Mouse (Mus musculus) midbrain, embryonic 10.5 days (tissue): ENCODE results near the gene Apbb1ip. TPM values are rescaled to one million over a fixed set of nuclear protein-coding genes. Genes with fewer than 3 reads are reported as not detected.

Experiments
- DNase-seq: peaks from one replicate; pipeline ENCODE4 v3.0.0-alpha.2; 2017; ENCODE audit warnings: low spot score
- H3K27ac ChIP-seq: fragments of 300-500 bp; sonication (generic); replicated peaks from 2 replicates; pipeline ENCODE4 v1.5.1; 2016; ENCODE audit warnings: mild to moderate bottlenecking
- H3K27me3 ChIP-seq: fragments of 300-500 bp; sonication (generic); 2 replicates; pipeline ENCODE4 v1.6.1; 2016; ENCODE audit warnings: low read depth, mild to moderate bottlenecking; ENCODE audit not compliant: poor library complexity, severe bottlenecking
- H3K36me3 ChIP-seq: fragments of 300-500 bp; sonication (generic); 2 replicates; pipeline ENCODE4 v1.6.1; 2016; ENCODE audit warnings: mild to moderate bottlenecking, moderate library complexity
- H3K4me1 ChIP-seq: fragments of 300-500 bp; sonication (generic); 2 replicates; pipeline ENCODE4 v1.6.1; 2016
- H3K4me3 ChIP-seq: fragments of 300-500 bp; sonication (generic); 2 replicates; pipeline ENCODE4 v1.5.1; 2016; ENCODE audit warnings: mild to moderate bottlenecking, moderate library complexity
- H3K9me3 ChIP-seq: fragments of 300-500 bp; sonication (generic); replicated peaks from 2 replicates; pipeline ENCODE4 v1.6.1; 2016; ENCODE audit warnings: mild to moderate bottlenecking
- WGBS: fragments of 180-500 bp; shearing (Covaris S2); methylation state at CpG from one replicate; pipeline ENCODE4 v1.1.7; 2016; 5-methylcytosine and 5-hydroxymethylcytosine counted together
- polyA plus RNA-seq: library from polyadenylated mRNA; unstranded; fragments of >200 nt; fragmentation: Nextera tagmentation; extraction: Ambion mirVana; gene quantifications from 2 replicates; pipeline ENCODE4 v1.2.1, GENCODE M21; 2016

The Apbb1ip gene
- polyA plus RNA-seq, 1 experiment from 2014 or later = 1.1 TPM

- Histone ChIP-seq H3K4me3 (no peak overlapping the region), H3K9me3 (no peaks in the 10 kb centered on the region), H3K27me3 (peaks cover 31% of the 10 kb centered on the region), H3K27ac (no peak overlapping the region), H3K4me1 (peaks cover 14% of the 10 kb centered on the region), H3K36me3 (no peaks in the 10 kb centered on the region)
- no peak for DNase-seq
- WGBS = 92% methylated on average over 3 of the region's 3 CpGs
Observed at GRCm38 (mm10) chr2:22777757-22778156, 3.9 kb downstream of the Apbb1ip start.

DNA sequence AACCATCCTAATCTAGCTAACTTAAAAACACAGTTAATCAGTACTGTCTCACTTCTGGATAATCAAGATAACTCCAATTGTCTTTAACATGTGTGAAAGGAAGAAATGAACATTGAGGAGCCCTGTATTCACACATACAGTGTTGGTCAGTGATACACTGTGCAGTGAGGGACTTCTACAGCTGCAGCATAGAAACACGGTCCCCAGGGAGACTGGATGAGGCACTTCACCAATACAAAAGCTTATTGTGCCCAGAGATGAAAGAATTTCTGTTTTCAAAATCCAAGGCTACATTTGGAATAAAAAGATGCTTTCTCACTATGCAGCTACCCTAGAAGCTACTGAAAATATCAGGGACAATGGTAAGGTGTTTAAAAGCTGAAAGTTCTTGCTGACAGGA, 7.0 kb downstream of the Apbb1ip start:
- Histone ChIP-seq H3K4me3 (no peak overlapping the region), H3K27ac (no peak overlapping the region), H3K4me1 (no peaks in the 10 kb centered on the region), H3K36me3 (no peaks in the 10 kb centered on the region), H3K27me3 (no peaks in the 10 kb centered on the region), H3K9me3 (no peaks in the 10 kb centered on the region)
- WGBS = 70% methylated on average over 1 of the region's 1 CpGs
- DNase-seq = no peak

DNA sequence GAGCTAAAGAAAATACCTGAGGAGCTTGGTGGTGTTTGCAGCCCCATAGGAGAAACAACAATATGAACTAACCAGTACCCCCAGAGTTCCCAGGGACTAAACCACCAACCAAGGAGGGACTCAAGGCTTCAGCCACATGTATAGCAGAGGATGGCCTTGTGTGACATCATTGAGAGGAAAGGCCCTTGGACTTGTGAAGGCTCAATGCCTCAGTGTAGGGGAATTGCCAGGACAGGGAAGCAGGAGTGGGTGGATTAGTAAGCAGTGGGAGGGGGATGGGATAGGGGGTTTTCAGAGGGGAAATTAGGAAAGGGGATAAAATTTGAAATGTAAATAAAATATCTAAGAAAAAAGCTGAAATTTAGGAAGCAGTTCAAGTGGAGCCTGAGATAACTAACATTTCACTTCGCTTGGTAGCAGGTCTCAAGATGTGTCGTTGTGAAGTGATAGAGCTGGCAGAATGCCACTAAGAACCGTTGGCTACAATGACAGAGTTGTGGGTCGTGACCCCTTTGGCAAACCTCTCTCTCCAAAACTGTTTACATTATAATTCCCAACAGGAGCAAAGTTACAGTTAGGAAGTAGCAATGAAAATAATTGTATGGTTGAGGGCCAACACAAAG, 7.6 kb downstream of the Apbb1ip start:
- no peak overlapping the region for H3K4me3 ChIP-seq
- no peak for DNase-seq
- 80% methylated on average over 4 of the region's 4 CpGs for WGBS
- H3K36me3 ChIP-seq = no peaks in the 10 kb centered on the region
- H3K4me1 ChIP-seq = no peaks in the 10 kb centered on the region
- no peaks in the 10 kb centered on the region for H3K27me3 ChIP-seq
- no peaks in the 10 kb centered on the region for H3K9me3 ChIP-seq
- H3K27ac ChIP-seq = no peak overlapping the region

- WGBS = 88% methylated on average over 3 of the region's 3 CpGs
- no peaks in the 10 kb centered on the region for H3K27me3 ChIP-seq
- no peaks in the 10 kb centered on the region for H3K9me3 ChIP-seq
- no peaks in the 10 kb centered on the region for H3K4me1 ChIP-seq
- no peak for DNase-seq
- no peak overlapping the region for H3K4me3 ChIP-seq
- no peak overlapping the region for H3K27ac ChIP-seq
- no peaks in the 10 kb centered on the region for H3K36me3 ChIP-seq
Observed at GRCm38 (mm10) chr2:22782057-22782456, 8.2 kb downstream of the Apbb1ip start.

- H3K9me3 ChIP-seq = no peaks in the 10 kb centered on the region
- 87% methylated on average over 2 of the region's 2 CpGs for WGBS
- no peak overlapping the region for H3K27ac ChIP-seq
- no peak overlapping the region for H3K4me3 ChIP-seq
- H3K36me3 ChIP-seq = no peaks in the 10 kb centered on the region
- H3K27me3 ChIP-seq = no peaks in the 10 kb centered on the region
- no peaks in the 10 kb centered on the region for H3K4me1 ChIP-seq
- no peak for DNase-seq
Observed at GRCm38 (mm10) chr2:22783137-22783638, 9.3 kb downstream of the Apbb1ip start.

- Histone ChIP-seq H3K27me3 (no peaks in the 10 kb centered on the region), H3K27ac (no peak overlapping the region), H3K36me3 (no peaks in the 10 kb centered on the region), H3K4me3 (no peak overlapping the region), H3K9me3 (no peaks in the 10 kb centered on the region), H3K4me1 (no peaks in the 10 kb centered on the region)
- no peak for DNase-seq
- 93% methylated on average over 3 of the region's 3 CpGs for WGBS
Observed at GRCm38 (mm10) chr2:22784186-22784585, 10.3 kb downstream of the Apbb1ip start.

DNA sequence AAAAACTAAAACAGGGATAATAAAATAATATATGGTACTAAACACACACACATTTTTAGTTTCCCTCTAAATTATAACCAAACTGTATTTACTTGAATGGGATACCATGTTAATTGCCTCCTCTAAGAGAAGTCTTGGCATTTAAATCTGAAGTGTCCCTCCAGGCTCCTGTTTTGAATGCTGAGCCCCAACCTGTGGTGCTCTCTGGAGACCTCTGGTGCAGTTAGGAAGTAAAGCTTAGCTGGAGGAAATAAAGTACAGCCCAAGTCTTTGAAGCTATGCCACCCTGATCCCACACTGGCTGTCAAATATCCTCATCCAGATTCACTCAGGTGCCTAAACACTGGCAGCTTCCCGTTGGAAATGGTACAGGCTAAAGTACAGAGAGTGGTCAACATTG, 10.9 kb downstream of the Apbb1ip start:
- DNase-seq = no peak
- 64% methylated on average over 1 of the region's 1 CpGs for WGBS
- no peak overlapping the region for H3K27ac ChIP-seq
- no peak overlapping the region for H3K4me3 ChIP-seq
- H3K27me3 ChIP-seq = no peaks in the 10 kb centered on the region
- no peaks in the 10 kb centered on the region for H3K36me3 ChIP-seq
- H3K4me1 ChIP-seq = no peaks in the 10 kb centered on the region
- no peaks in the 10 kb centered on the region for H3K9me3 ChIP-seq

DNA sequence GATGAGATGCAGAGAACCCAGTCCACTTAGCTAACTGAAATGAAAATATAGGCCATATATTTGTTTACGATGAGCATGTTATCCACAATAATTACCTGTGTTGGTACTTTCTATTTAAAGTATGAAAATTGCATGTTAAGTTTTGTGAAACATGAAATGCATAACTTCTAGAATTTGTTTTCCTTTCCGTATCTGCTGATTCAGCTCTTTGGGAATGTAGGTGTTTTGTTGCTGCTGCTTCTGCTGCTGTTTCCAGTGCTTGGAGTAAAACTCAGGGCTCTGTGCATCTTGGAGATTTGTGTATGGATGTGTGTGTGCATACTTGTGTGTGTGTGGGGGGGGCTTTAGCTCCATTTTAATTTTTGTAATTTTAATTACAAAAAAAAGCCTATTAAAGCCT, 14.8 kb downstream of the Apbb1ip start:
- no peak for DNase-seq
- 88% methylated on average over 2 of the region's 2 CpGs for WGBS
- Histone ChIP-seq H3K4me1 (no peaks in the 10 kb centered on the region), H3K4me3 (no peak overlapping the region), H3K36me3 (no peaks in the 10 kb centered on the region), H3K27ac (no peak overlapping the region), H3K27me3 (no peaks in the 10 kb centered on the region), H3K9me3 (no peaks in the 10 kb centered on the region)

GRCm38 (mm10) chr2:22789576-22789975, 15.7 kb downstream of the Apbb1ip start:
- Histone ChIP-seq H3K27ac (no peak overlapping the region), H3K36me3 (no peaks in the 10 kb centered on the region), H3K9me3 (no peaks in the 10 kb centered on the region), H3K27me3 (no peaks in the 10 kb centered on the region), H3K4me1 (no peaks in the 10 kb centered on the region), H3K4me3 (no peak overlapping the region)
- DNase-seq = no peak
- 76% methylated on average over 1 of the region's 1 CpGs for WGBS

DNA sequence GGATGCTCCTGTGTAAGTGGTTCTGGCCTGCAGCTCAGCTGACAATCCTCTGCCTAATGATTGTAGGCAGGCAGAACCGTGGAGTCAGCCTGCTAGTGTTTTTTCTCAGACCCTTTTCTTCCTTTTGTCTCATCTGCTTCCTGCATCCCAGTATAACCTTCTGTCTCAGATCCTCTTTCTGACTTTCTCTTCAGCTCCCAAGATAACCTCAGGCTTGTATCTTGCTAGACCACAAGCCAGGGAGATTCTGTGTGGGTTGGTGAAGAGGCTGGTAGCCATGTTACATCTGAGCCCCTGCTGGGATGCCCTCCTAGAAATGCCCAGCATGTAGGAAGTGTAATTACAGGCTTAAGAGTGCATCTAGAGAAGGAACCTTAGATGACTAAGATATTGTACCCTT, 16.5 kb downstream of the Apbb1ip start:
- no peak overlapping the region for H3K4me3 ChIP-seq
- WGBS = 80% methylated on average over 1 of the region's 1 CpGs
- H3K4me1 ChIP-seq = no peaks in the 10 kb centered on the region
- no peak overlapping the region for H3K27ac ChIP-seq
- H3K36me3 ChIP-seq = no peaks in the 10 kb centered on the region
- H3K9me3 ChIP-seq = peaks cover 5% of the 10 kb centered on the region; the same call in 1 of the 2 replicates
- DNase-seq = no peak
- no peaks in the 10 kb centered on the region for H3K27me3 ChIP-seq

DNA sequence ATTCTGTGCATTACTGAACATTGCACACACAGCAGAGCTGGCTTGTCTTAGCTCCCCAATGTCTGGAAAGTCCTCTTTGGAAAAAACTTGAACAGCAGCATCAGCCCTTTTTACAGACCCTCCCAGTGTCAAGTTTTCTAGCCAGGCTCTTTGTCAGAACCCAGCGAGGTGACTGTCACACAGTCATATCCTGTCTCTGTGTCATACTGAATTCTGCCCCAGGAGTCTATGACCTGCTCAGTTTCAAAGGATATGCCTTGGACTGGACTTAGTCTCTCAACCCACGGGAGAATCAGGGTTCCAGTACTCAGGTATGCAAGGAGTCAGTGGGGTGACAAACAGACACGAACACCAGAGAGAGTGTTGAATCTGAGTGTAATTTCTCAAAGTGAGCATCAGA, 21.2 kb downstream of the Apbb1ip start:
- DNase-seq = no peak
- Histone ChIP-seq H3K27me3 (no peaks in the 10 kb centered on the region), H3K9me3 (peaks cover 12% of the 10 kb centered on the region; the same call in 1 of the 2 replicates), H3K4me1 (no peaks in the 10 kb centered on the region), H3K4me3 (no peak overlapping the region), H3K27ac (no peak overlapping the region), H3K36me3 (no peaks in the 10 kb centered on the region)
- 79% methylated on average over 3 of the region's 3 CpGs for WGBS

- H3K4me1 ChIP-seq = no peaks in the 10 kb centered on the region
- no peak overlapping the region for H3K27ac ChIP-seq
- no peak overlapping the region for H3K4me3 ChIP-seq
- DNase-seq = no peak
- no peaks in the 10 kb centered on the region for H3K27me3 ChIP-seq
- H3K36me3 ChIP-seq = no peaks in the 10 kb centered on the region
- peaks cover 12% of the 10 kb centered on the region; the same call in 1 of the 2 replicates for H3K9me3 ChIP-seq
Observed at GRCm38 (mm10) chr2:22796487-22796886, 22.6 kb downstream of the Apbb1ip start.

DNA sequence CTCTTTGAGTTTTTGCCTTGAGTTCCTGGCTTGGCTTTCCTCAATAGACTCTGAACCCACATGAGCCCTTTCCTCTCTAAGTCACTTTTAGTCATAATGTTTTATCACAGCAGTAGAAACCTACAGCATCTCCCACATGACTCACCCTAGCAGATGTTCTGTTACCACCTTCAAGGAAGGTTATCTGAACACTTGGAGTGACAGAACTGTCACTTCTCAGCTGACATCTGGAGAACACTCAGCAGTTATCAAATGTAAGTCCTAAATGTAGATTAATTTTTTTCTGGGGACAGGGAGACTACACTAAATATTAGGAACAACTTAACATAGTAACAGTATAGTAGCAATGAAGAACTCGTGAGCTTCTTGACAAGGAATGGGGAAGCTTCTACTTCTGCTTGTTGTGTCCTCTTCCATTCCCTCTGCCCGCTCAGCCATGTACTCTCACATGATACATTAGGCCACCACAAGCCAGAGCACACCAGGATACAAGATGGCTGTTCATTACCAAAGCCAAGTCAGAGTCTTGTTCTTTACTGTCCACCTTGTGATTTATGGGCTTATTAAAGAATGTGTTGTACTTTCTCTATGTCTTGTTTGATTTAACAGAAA, 25.6 kb downstream of the Apbb1ip start:
- WGBS = 83% methylated on average over 2 of the region's 2 CpGs
- Histone ChIP-seq H3K4me3 (no peak overlapping the region), H3K27me3 (no peaks in the 10 kb centered on the region), H3K9me3 (peaks cover 12% of the 10 kb centered on the region; the same call in 1 of the 2 replicates), H3K27ac (no peak overlapping the region), H3K36me3 (no peaks in the 10 kb centered on the region), H3K4me1 (no peaks in the 10 kb centered on the region)
- DNase-seq = no peak
